Mouse (Mus musculus) ovary, adult 10 weeks (tissue): ENCODE measurements around the gene Entpd7. TPM values are rescaled to one million over a fixed set of nuclear protein-coding genes. Genes with fewer than 3 reads are reported as not detected.

ENCODE experiments used
- polyA plus RNA-seq: library from polyadenylated mRNA; stranded (reverse); fragments of 350-450 nt; fragmentation: Illumina TruSeq; extraction: RNeasy Lipid Tissue Mini Kit (QIAGEN cat#74804); gene quantifications from one replicate; pipeline ENCODE4 v1.2.3, GENCODE M21; 2014

Entpd7 gene
- 3.9 TPM for polyA plus RNA-seq

GRCm38 (mm10) chr19:43689419-43690246, at the start of gene Entpd7:
TSS of gene Entpd7 (plus strand) at chr19:43689672.

GRCm38 (mm10) chr19:43674730-43675524, 14.5 kb upstream of the Entpd7 start, which contains the start of gene Slc25a28:
TSS of gene Slc25a28 (minus strand) at chr19:43674881.

GRCm38 (mm10) chr19:43752489-43753225, 63.2 kb downstream of the Entpd7 start, which contains the start of the genes Cutc and Cox15:
TSS of gene Cutc (plus strand) at chr19:43752996.
TSS of gene Cox15 (minus strand) at chr19:43753000.

GRCm38 (mm10) chr19:43781980-43782379, 92.5 kb downstream of the Entpd7 start, which contains the start of gene Abcc2:
TSS of gene Abcc2 (plus strand) at chr19:43782192.

Other genes starting within 250 kb of the Entpd7 start
- 6.9 TPM for gene Cnnm1, start 249.2 kb upstream of the Entpd7 start, polyA plus RNA-seq
- gene Got1, start 165.1 kb upstream of the Entpd7 start, polyA plus RNA-seq: 5.6 TPM
- gene Nkx2-3, start 77.3 kb upstream of the Entpd7 start, polyA plus RNA-seq: not detected
- gene Slc25a28, start 14.8 kb upstream of the Entpd7 start, polyA plus RNA-seq: 4.7 TPM
- gene Cutc, start 63.3 kb downstream of the Entpd7 start, polyA plus RNA-seq: 31.9 TPM
- gene Cox15, start 63.3 kb downstream of the Entpd7 start, polyA plus RNA-seq: 13.2 TPM
- 0.68 TPM for gene Abcc2, start 92.5 kb downstream of the Entpd7 start, polyA plus RNA-seq